Mouse (Mus musculus) forelimb bud, embryonic 11.5 days (tissue): ENCODE measurements around the gene Sin3a.

Experiments used
- DNase-seq: peaks from one replicate; pipeline ENCODE4 v3.0.0-alpha.2; 2012; ENCODE audit warnings: low read depth, low spot score

Gene Sin3a

GRCm38 (mm10) chr9:57071801-57072351 lies at the start of gene Sin3a:
Gene Sin3a, plus strand, starts transcription at chr9:57072040.
- DNase-seq, result peak; percentile 82

- no peak for DNase-seq
Observed at GRCm38 (mm10) chr9:57031756-57032155, 40.1 kb upstream of the Sin3a start.

- DNase-seq, result peak; percentile 43
Observed at GRCm38 (mm10) chr9:57056237-57056636, 15.6 kb upstream of the Sin3a start.

- no peak for DNase-seq
Observed at GRCm38 (mm10) chr9:57064164-57064563, 7.7 kb upstream of the Sin3a start.

- no peak for DNase-seq
Observed at GRCm38 (mm10) chr9:57068266-57068665, 3.6 kb upstream of the Sin3a start.

- DNase-seq, result no peak
Observed at GRCm38 (mm10) chr9:57070262-57070661, 1.6 kb upstream of the Sin3a start.

- no peak for DNase-seq
Observed at GRCm38 (mm10) chr9:57070800-57071545, 867 bp upstream of the Sin3a start.

GRCm38 (mm10) chr9:57072526-57072988 lies 717 bp downstream of the Sin3a start:
- DNase-seq, result no peak

GRCm38 (mm10) chr9:57072989-57073789 lies 1.3 kb downstream of the Sin3a start:
- peak; percentile 100 for DNase-seq

GRCm38 (mm10) chr9:57073790-57074094 lies 1.9 kb downstream of the Sin3a start:
- DNase-seq, result no peak

GRCm38 (mm10) chr9:57074171-57074821 lies 2.5 kb downstream of the Sin3a start:
- peak; percentile 29 for DNase-seq

GRCm38 (mm10) chr9:57074822-57075603 lies 3.2 kb downstream of the Sin3a start:
- DNase-seq, result peak; percentile 57

GRCm38 (mm10) chr9:57075681-57076381 lies 4.0 kb downstream of the Sin3a start:
- DNase-seq, result peak; percentile 99

- peak; percentile 78 for DNase-seq
Observed at GRCm38 (mm10) chr9:57076701-57077660, 5.1 kb downstream of the Sin3a start.

- no peak for DNase-seq
Observed at GRCm38 (mm10) chr9:57082236-57082635, 10.4 kb downstream of the Sin3a start.

- no peak for DNase-seq
Observed at GRCm38 (mm10) chr9:57117261-57117755, 45.5 kb downstream of the Sin3a start.

GRCm38 (mm10) chr9:57129641-57130040 lies 57.8 kb downstream of the Sin3a start:
- DNase-seq, result no peak

- DNase-seq, result peak; percentile 89
Observed at GRCm38 (mm10) chr9:57130577-57131433, 59.0 kb downstream of the Sin3a start, which contains the start of gene Man2c1. Gene Man2c1, plus strand, starts transcription at chr9:57130690.
